Mouse (Mus musculus) kidney, postnatal 25 days (tissue): ENCODE results near the gene Pbx1.
A peak's percentile ranks its signal among the peaks of the same experiment; 100 is the strongest.

Source experiments
- DNase-seq, 2 experiments: peaks; one replicate each; pipeline ENCODE4 v3.0.0; 2021; ENCODE audit warnings: mixed read lengths in 2 of 2

Pbx1 gene

DNA sequence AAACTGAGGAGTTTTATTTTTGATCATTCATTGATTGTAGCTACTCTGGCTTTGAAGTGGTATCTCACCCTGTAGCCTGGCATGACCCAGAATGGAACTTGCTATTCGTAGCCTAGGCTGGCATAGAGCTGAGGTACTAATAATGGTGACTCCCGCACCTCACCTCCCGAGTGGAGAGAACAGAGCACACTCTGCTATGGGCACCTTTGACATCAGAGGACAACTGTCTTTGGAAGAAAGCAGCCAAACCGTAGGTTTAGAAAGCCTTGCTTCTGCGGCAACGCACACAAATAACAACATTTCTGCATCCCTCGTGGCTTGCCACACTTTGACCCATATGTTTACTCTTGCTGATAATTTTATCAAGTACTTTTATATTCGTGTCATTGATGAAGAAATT lies 132.9 kb downstream of the Pbx1 start:
- no peak for DNase-seq

DNA sequence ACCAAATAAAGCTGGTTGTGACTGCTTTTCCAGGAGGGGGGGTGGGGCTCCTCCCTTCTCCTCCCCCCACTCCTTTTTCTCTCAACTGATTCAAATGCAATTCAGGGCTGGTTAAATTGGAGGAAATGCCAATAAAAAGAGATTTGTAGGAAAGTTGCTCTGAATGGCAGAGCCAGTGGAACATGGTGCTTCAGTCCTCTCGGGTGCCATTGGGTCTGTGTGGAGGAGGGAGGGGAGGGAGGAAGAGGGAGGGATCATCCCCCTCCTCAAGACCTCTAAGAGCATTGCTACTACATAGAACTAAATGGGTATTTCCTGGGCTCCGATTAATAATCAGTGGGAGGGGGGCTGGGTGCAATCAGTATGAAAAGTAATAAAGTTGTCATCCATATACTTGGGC lies 135.8 kb downstream of the Pbx1 start:
- no peak for DNase-seq

DNA sequence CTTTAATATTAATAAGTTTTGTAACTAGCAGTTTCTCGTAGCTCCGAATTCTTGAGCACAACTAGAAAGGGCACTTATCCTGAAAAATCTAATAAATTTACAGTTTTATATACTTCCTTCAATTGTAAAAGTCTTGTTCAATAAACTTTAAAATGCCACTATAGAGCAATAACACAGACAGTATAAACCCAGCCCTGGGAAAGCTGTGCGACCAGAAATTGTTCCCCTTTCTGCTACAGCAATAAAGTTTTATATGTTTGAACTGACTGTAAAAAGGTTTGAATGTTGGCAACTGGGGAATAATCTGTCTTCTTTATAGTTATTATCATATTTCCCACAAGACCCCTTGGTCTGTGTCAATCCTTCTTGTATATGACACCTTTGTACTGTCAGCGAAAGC lies 136.3 kb downstream of the Pbx1 start:
- no peak for DNase-seq

DNA sequence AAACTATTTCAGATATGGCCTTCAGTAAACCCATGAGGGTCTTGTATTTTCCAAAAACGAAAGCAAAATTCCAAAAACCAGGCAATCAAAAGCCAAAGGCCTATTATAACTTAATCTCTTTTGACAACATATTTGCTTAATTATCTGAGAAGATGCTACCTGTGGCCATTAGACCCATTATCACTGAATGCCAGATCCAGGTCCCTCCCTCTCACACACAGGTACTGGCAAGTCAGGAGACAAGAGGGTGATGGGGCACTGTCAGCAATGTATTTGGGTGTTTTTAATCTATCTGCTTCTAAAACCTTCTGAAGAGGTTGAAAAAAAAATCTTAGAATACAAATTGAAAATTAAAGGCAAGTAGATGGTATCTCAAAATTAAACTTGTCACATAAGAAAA lies 138.4 kb downstream of the Pbx1 start:
- DNase-seq: no peak

DNA sequence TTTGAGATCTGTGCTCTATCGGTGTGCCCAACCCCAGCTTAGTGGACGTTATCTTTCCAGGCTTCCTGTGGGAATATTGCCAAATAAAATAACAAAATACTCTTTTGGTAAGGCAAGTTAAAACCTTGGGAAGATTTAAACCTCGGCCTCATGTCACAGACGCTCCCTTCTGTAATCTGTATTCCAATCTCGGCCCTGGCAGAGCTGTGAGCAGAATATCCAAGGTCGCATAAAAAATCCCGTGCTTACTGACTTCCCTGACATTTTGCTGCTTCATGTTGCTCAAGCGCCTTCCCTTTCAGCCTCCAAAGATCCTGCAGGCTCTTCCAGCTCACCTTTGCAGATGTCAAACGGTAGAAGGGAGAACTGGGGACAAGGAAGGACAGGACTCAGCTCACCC lies 140.0 kb downstream of the Pbx1 start:
- DNase-seq: no peak

DNA sequence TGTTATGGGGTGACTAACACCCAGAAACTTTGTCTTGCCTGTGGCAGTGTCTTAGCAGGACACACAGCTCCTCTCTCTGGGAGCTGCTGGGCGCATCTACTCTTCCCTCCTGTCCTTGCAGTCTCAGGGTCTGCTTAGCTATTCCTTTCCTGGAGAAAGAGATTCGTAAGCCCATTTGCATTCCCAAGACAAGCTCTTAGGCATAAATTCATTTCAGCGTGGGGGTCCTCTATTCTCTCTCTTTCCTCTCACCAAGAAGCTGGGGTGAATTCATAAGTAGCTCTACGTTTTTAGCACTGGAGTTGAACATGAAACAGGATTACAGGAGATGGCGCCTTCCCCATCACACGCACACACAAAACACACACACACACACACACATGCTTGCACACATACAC lies 140.4 kb downstream of the Pbx1 start:
- DNase-seq: no peak

DNA sequence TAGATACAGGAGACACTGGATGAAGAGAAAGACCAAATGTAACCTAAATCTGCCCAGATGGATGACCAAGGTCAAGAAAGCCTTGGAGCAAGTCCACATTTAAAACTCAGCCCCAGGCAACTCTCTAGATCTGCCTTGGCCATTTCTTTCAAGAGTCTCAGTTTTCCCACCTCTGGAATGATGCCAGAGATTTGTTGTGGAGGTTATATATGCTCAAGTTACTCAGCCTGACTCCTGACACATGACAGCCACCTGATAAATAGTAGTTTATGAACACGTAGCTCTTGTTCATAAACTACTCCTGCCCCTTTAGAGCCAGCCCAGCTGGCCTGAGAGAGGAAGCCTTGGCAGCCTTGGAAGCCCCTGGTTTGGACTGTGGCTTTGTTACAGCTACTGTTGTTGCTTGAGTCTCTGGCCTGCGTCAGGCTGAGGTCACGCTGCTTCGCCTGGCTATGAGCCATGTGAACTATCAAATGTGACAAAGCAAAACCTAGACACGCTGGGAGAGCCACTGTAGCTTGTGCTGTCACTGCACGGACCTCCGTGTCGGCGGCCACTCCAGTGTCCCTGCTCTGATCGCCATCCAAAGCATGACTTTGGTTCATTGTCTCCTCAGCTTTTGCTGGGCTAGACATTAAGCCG lies 140.9 kb downstream of the Pbx1 start:
- peak; percentile 61 to 72 for DNase-seq

DNA sequence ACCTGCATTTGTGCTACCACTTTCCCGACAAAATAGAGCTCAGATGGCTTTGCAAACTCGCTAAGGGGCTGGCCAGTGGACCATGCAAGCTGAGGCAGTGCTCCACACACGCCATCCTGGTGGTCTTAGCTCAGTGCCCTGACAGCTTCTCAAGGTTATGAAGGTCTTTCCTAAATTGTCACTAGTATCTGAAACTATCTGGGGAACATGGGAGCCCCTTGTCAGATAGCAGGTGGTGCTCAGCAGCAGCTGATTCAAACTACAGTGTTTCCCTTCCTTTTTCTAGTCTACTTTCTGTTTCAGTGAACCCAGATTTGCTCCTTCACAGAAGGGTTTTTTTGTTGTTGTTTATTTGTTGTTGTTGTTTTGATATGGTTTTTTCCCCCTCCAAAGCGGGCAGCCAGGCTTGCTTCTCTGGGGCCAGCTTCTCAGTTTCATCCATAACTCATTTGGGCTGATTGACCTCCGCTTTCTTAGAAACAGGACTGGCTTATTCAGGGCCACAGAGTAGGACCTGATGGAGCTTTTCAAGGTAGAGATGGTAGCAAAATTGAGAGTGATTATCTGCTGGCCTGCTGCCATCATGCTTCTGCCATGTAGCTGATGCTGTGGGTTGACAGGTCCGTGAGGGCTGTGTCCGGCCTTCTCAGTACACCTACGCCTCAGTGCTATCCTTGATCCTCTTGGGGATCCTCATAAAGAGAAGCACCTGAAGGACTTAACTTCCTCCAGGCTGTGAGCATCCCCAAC lies 141.7 kb downstream of the Pbx1 start:
- DNase-seq: no peak

DNA sequence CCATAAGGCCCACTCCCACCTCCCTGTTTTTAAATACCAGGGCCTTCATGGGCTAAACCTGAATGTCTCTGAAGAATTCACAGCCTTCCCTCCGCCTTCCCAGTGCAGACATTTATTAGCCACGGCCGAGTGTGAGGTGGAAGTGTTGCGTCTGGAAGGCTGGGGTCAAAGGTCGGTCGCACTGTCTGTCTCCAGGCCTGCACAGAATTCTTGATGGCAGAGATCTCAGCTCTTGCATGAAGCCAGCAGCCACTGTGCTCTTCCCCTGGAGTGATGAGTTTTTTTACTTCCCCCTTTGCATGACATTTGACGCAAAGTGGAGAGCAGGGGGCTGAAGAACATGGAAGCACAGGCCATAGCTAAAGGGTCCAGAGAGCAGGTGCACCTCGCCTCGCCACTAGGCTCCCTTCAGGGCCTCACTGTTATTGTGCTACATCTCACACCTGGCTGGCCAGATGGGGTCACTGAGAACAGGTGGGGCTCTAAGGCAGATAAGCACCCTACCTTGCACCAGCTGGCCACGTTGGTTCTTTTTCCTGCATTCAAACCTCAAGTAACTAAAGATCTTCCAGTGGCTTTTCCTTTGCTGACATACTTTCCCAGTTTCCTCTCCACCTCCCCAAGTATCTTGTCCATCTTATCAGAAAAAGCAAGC lies 143.1 kb downstream of the Pbx1 start:
- DNase-seq: peak; percentile 56 to 58

DNA sequence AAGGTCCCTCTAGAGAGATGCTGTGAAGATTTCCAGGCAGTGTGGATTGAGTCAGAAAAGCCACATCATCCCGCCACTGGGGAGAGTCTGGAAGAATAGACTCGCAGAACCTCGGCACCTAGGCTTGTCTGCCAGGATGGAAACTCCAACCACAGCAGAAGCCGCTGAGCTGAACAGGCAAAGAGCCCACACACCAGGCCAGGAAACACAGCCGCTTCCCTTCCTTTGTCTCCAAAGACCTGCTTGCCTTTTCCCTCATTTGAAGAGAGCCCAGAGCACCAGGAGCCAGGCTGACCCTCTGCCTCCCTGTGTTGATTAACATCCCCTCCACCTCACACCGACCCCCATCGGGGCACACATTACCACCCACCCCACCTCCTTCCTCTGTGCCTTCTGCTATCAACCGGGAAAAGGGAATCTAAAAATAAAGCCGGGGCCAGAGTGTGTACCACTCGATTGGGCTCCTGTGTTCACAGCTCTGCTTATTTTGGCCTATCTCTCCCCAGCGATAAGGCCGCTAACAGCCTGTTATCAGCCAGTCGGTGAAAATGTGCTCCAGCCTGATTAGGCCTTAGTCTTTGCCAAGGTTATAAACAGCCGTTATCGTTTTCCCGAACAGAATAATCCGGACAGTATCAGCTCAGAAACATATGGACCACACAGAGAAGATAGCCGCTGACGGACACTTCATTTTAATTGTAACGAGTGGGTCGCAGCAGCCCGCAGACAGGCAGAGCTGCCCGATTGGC lies 144.1 kb downstream of the Pbx1 start:
- peak in 1 of 2 experiments; percentile 47 for DNase-seq

DNA sequence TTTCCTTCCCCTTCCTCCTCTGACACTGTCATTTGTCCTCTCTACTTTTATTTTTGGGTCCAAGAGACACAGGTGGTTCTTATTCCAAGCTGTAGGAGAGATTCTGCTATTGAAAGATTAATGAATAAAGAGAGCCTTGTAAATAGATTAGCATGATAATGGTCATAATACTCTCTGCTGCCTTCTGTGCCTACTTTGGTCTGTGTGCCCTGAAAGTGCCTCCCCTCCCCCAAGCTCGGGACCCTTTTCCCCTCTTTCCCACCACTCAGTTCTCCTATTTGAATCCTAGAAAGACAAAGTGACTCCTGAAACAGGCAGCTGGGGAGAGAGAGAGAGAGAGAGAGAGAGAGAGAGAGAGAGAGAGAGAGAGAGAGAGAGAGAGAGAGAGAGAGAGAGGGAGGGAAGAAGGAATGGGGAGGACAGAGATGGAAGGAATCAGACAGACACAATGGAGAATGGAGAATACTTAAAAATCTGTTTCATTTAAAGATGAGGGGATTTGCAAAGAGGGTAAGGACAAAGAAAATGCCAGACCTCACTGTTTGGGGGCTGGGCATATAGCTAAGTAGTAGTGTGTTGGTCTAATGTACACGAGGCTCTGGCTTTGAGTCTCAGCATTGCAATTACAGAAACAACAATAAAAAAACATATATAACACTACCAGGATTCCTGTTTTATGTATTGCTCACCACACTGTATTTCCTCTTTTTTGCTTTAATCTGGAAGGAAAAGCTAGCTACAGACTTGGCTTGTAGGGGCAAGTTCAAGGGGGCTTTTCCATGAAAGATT lies 145.0 kb downstream of the Pbx1 start:
- DNase-seq: no peak

DNA sequence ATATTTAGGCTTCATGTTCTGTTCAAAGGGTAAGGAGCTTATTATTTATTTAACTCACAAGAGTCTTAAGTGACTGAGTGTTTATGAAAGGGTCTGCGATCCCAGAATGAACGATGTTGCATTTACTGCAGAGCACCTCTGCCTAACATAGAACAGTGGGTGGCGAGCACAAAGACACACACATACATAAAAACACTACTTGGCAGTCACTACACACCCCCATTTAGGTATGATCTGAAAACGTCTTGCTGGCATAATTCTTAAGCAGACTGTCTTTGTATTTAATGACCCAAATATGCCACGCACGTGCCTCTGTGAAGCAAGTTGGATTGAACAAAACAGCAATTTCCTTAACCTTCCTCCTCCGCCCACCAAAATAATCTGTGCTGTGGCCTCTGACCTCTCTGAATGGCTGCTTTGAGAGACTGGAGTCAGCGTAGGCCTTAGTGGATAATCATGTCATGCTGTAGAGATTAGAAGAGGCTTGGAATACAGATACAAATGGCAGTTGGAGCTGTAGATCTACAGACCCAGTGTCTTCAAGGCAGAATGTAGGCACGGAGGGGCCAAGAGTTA lies 147.4 kb downstream of the Pbx1 start:
- no peak for DNase-seq

DNA sequence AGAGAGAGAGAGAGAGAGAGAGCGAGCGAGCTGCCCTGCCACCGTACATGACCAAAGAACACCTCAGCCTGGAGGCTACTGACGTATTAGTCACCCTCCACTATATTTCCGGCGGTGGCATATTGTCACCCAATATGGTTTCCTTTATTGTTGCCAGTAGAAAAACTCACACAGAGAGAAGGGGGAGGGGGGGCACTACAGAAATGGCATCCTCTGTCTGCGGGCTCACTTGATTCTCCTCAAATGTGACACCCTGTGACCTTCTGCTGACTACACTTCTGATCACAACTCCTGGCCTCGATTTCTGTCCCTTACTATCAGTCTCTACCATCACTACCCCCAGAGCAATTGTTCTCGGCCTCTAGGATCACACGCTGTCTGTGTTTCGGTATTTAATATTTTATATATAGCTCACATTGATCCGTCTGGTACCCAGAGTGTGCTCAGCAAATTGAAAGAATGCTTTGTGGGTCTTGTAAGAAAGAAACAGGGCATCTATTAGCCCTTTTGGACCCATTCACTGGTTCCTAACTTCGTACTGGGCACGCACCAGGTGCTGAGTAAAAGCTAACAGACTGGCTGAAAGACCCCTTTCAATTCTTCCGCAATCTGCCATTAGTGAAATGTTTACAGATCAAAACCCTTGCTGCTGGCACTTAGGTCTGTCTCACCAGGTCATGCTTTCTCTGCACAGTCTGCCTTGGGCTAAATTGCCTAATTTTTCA lies 148.1 kb downstream of the Pbx1 start:
- DNase-seq: no peak

DNA sequence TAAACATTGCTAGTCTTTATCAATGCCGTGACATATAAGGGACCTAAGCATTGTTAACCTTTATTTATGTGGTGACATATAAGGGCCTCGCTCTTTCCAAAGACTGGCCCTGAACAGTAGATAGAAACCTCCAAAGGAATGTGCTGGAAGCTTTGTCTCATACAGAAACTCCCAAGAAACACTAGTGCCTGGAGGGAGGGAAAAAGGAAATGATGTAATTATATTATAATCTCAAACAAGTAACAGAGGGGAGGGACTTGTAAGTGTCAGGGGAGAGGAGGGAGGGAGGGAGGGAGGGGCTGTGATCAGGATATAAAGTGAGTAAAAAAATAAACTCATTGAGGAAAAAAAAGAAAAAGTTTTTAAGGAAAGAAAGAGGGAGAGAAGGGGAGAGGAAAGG lies 148.6 kb downstream of the Pbx1 start:
- no peak for DNase-seq

DNA sequence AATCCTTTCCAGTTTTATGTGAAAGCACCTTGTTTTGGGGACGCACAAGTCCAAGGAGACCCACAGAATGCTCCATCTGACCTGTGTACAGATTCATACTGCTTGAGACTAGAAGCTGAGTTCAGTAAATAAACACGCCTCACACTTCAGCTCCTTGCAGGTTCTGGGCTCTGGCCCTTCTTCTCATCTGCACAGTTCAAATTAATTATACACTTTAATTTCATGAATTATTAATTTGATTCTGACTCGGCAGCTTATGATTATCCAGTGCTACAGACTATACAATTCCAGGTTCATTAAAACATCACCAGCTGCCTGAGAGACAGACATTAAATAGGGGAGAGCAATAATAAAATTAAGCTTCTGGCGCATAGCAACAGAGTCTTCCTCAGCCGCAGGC lies 156.4 kb downstream of the Pbx1 start:
- DNase-seq: no peak

DNA sequence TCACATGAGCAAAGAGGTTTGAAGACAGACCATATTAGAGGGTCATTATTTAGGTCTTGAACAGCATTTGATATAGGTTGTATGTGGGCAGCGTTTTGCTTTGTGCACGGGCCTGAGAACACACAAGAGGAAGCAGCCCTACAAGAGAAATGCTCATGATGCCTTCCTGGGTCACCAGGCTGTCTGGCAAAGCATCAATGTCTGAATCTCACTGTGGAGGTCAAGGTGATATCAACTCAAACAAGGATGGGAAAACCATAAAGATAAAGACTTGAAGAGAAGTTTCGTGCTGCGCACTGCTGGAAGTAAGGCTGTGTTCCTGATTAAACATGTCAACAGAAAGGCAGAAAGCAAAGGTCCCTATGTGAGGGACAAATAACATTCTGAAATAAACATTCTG lies 157.8 kb downstream of the Pbx1 start:
- no peak for DNase-seq

DNA sequence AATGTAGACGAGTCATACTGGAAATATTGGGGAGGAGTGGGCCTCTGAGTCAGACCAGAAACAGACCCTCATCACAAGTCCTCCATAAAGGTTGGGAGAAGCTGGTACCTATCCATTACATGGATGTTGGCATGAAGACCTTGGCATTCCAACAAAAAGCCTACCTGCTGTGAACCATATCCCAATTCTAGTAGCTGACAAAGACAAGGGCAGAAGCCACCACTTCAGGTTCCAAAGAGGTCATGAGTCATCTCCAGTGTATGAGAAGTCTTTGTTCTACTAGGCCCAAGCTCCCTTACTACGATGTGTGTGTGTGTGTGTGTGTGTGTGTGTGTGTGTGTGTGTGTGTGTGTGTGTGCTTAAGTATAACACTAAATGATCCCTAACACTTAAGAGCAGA lies 160.0 kb downstream of the Pbx1 start:
- DNase-seq: no peak

DNA sequence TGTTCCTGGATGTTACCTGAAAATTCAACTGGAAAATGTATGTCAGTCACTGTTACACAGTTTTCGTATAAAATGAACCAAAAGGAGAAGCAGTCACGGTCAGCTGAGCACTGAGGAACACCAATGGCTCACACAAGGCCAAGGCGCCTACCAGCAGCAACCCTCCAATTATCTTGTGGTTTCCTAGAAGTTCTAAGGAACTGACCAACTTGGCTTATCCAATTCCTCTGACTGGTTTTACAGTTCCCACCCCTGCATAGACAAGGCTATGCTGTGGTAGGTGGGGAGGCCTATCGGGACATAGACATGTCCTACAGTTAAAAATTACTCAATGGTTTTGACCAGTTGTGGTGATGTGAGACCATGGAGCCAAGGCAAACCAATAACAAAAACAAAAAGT lies 160.9 kb downstream of the Pbx1 start:
- no peak for DNase-seq

DNA sequence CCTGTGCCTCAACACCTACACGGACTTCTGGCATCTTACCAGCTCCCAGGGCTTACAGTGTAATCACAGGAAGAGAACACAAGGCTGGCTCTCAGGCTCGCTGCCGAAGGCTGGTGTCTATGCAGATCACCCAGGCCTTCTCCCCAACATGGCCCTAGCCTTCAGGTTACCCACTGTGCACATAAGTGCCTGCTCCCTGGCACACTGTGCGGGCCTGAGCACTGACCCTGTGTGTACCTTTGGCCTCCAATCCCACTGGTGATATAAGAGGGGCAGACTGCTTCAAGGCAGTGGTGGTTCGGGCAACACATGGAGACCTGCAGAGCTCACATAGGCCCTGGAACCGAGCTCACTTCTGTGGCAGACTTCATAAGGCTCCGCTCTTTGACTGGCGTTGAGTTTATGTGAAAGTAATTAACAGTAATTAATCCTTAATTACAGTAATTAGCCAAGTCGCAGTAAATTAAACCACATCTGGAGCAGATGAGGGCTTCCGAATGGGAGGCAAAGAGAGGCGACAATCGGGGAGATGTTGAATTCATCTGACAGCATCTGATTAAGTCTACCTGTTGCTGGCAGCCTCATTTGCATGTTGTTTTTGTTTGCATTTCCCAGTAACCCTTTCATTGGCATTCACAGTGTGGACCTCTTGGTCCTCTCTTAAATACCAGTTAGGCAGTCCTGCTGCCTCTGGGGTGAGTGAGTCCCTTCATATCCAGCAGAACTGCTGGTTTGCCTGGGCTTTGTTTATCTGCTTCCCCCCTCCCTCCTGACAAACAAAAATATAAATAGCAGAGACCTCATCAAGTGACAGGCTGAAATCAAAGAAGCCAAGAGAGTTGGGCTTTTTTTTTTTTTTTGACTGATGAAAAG lies 163.1 kb downstream of the Pbx1 start:
- peak; percentile 41 to 43 for DNase-seq

DNA sequence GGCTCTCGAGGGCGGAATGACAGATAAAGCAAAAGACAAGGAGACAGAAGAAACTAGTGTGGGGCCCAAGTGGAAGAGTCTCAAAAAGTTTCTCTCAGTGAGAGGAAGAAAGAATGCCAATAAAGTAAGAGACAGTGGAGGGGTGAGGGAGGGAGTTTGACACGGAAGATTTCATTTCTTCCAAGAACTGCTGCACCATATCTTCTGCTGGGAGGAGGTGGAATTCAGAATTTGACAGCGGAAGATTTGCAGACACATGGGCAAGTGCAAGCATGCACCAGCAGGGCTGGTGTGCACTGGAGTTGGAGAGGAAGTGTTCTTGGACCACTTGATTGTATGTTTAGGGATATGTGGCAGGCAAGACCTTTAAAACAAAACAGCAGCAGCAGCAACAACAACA lies 163.8 kb downstream of the Pbx1 start:
- no peak for DNase-seq
